Mouse (Mus musculus) spleen, adult 12 weeks (tissue): Measurements from ENCODE around the gene Scgb1a1.
"Not testable (repeated sequence)": the region's sequence is repeated elsewhere in the genome, so short reads cannot be mapped to it uniquely, and the experiment has no call there.

Source experiments
- DNase-seq: peaks from one replicate; pipeline ENCODE4 v3.0.0; 2022; ENCODE audit warnings: low spot score

Scgb1a1 gene

DNA sequence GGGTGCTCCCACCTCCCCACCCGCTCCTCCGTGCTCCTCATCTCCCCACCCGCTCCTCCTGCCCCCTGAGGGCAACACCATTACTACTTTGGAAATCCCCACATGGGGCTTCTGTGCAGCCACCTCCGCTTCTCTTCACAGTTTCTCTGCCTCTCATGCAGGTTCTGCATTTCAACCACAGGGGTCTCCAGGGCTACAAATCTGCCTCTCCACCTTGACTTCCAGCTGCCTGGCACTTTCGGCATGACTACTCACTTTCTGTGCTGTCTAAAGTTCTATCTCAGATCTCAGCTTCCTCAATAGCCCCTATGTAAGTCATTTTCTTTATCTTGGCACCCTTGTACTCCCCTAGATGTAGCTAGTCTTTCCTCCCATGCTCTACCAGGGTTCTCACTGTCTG, 20.5 kb downstream of the Scgb1a1 start:
- no peak for DNase-seq

DNA sequence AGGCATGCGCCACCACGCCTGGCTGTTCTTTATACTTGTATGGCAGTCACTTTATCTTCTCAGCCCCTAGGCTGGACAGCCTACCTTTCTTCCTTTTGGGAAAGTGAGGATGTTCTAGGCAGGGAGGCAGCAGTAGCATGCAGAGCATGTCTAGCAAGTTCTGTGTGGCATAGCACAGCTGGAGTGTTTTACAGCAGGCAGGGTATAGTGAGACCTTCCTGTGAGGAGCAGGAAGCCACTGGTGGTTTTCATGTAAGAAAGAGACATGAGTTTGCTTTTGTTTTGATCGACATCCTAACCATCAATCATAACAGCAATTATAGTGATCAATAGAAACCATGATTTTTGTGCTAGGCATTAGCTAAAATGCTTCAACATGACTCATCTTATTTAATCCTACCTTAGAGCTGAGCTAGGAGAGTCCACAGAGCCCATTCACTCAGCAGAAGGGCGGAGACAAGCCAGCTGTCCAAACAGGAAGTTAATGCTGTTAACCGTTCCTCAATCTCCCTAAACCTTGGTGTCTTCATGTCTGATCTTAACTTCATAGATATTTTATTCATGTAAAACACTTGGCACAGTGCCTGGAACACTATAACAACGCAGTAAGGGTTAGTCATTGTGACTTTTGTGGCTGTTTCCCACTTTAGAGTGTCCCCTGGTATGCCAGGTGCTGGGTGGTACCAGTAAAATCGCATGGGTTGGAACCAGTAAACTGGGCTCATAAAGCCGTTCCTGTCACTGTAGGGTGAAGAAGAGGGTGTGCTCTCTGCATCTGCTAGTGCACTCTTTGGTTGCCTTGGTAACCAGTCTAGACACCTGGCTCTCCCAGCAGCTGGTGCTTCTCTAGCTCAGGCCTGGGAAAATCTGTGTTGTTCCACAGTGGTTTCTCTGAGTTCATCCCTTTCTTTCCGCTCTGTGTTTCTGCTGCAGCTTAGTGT, 21.9 kb downstream of the Scgb1a1 start:
- DNase-seq = no peak

DNA sequence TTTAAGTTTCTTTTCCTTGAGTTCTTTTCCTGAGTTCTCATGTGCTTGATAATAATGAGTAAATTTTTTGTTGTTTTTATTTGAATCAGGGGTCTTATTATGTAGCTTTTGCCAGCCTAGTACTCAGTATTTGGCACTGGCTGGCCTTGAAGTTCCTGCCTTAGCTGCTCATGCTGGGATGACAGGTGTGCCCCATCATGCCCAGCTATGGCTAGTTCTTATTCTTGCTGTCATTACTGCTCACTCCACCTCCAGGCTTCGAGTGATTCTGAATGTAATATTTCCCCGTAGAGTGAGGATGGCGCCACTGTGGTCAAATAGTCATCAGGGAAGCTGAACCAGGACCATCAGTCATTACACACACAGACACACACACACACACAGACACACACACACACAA, 23.9 kb downstream of the Scgb1a1 start:
- no peak for DNase-seq

DNA sequence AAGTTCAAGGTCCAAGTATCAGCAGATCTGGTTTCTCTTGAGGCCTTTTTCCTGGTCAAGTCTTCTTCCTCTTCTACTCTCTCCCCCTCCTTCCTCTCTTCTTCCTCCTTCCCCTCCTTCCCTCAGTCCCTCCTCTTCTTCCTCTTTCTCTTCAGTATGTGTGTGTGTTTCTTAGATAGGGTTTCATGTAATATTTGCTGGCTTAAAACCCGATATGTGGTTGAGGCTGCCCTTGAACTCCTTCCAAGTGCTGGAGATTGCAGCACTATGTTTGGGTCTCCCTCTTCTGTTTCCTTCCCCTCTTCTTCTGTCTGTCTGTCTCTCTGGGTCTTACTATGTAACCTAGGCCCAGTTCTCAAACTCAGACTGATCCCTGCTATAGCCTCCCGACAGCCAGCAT, 24.9 kb downstream of the Scgb1a1 start:
- DNase-seq = no peak

DNA sequence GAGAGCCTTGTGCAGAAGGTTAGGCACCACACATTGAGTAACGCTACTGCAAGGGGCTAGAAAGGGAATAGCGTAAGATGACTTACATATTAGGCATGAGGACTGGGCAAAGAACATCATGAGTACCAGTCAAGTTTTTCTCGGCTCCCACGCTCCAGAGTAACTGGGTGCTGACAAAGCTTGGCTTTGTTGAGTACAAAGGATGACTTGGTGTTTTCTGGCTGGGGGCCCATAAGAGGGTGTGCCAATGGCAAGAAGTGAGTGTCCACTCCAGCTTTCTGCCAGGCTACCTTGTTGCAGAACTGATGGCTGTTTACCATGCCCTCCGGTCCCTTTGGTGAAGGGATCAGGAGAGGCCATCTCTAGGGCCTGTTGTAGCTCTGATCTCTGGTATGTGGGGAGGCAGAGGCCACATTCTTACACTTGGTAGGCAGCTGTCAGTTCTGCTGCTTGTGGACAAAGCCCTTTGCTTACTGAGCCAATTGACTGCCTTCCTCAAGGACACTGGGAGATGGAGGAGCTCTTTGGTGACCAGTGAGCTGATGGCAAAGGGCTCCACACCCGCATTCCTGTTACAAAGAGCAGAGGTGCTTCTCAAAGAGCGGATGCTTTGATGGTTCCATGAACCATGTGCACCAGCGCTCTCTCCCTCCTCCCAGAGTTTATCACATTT, 26.4 kb downstream of the Scgb1a1 start:
- DNase-seq = no peak

DNA sequence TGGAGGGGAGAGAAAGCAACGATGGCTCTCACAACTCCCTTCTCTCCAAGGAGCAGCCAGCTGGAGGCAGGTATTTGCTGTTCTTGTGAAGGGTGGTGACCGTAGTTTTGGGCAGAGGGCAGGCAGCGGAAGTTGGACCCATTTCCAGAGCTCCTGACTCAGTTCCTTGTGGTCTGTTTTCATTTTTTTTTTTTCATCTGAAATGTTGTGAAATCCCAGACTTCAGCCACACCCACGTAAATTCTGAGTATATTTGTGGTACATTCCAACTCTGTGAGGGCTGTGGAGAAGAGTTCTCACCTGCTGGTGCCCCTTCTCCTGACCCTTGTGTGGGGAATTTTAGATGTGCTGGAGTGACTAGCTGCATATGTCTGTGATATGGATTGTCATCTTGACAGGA, 27.7 kb downstream of the Scgb1a1 start:
- DNase-seq = no peak

DNA sequence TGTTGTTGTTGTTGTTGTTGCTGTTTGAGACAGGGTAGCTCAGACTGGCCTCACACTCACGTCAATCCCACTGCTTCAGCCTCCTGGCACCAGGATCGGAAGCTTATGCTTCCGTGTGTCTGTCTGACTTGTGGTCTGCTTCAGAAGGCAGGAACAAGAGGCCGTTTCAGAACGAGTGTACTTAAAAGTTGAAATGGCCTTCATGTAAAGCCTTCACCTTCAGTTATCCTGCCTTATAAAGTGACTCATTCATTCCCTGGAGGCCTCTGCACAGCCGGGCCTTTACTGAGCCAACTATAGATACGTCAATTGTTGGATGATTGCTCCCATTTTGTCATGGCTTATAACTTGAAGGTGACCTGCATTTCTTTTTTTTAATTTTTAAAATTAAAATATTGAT, 28.4 kb downstream of the Scgb1a1 start:
- no peak for DNase-seq

DNA sequence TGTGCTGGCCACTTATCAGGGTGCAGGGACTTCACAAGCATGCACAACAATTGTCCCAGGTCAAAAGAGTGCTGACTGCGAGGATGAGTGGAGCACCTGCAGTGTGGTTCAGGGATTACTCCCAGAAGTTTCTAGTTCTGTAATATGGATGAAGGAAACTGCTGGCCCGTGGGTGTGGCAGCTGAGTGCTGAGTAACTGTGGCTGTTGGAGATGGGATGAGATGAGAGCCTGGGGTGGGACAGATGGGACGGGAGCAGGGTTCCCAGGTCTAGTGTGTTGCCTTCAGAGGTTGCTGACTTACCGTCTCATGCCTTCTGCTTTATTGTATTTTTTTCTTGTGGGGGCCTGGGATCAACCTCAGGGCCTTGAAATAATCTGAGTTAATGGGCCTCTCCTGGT, 28.8 kb downstream of the Scgb1a1 start:
- no peak for DNase-seq

DNA sequence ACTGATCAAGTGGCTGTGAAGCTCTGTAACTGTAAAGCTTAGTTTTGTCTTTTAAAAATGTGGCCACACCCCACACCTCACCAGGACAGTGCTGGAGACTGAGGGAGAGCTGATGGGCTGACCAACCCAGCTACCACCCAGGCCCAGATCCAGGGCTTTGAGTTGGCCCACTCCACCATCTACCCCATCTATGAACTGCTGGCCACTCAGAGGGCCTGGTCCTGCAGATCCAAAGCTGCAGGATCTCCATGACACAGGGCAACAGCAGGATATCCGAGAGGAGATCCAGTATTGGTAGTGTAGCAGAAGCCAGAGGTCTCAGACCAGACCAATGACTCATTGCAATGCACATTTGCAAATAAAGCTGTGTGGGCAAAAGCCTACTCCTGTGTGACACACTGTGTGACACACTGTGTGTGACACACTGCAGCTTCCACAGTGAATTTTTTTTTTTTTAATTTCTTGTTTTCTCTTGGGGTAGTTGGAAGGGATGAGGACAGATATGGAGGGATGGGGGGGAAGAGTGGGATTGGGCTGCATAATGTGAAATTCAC, 29.4 kb downstream of the Scgb1a1 start:
- no peak for DNase-seq

DNA sequence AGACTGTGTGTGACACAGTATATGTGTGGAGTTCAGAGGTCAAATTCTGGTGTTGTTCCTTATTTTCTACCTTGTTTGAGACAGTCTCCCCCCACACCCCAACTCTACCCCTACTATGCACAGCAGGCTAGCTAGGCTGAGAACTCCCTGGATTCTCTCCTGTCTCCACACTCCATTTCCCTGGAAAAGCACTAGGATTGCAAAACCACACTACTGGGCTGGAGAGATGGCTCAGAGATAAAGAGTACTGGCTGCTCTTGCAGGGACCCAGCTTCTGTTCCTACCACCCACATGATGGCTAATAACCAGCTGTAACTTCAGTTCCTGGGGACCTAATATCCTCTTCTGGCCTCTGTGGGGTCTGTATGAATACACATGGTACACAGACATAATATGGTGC, 30.1 kb downstream of the Scgb1a1 start:
- DNase-seq = no peak

DNA sequence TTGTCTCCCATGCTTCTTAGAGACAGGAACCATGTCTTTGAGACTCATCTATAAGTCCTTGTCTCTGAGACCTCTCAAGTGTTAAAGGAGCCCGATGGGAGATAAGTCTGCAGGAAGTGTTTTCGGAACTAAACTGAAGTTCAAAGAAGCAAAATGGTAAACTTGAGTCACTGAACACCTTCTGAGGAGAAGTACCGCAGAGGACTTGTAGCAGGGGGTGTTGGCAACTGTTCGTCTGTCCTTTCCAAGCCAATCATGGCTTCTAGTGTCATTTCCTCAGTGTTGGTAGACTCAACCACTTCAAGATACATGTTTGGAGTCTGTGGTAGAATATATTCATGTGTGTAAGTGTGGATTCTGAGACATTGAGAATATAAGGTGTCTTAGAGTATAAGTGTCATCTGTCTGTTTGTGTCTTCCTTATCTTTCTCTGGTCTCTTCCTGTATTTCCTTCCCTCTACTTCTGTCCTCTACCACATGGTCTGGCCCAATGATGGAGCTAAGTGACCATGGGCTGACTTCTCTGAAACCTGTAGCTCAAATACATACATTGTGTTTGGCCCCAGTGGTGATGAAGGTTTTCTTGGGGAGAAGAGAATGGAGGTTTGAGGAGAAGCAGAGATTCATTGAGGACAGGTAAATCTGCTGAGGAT, 31.9 kb downstream of the Scgb1a1 start:
- DNase-seq = no peak

DNA sequence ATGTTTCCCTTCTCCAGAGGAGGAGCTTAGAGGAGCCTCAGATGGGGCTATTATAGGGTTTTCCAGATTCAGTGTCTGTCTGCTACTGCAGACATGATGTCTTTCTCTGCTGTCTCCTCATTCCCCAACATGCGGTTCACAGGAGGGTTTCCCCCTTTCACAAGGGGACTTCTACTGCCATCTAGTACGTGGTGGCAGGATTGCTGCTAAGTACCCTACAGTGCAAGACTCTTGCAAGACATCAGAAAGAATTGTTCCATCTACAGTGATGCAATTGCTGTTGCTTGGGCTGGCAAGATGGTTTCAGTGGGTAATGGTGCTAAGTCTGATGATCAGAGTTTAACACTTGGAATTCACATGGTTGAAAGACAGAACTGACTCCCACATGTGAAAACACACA, 32.6 kb downstream of the Scgb1a1 start:
- no peak for DNase-seq

DNA sequence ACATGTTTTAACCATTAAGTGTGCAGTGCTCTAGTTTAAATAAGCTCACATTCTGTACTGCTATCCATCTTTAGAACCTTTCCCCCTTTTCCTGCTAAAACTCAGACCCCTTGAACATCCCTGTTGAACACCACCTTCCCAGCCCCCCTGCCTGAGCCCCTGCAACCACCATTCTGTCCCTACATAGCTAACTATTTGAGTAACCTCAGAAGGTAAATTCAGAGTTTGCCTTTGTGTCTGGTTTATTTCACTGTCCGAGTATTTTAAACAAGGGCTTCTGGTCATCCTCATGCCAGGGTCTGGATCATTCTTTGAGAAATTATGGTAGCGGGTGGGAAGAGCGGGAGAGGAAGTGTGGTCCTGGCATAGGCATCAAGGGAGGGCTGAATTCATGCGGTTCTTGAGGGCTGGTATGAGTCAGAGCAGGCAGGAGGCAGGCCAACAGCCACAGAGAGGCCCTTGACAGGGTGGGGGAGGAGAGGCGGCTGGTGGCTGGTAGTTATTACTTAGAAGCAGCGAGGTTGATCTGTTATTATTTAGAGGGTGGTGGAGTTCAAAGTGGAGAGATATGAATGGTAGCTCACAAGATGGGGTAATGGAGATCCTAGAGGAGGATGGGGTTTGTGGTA, 34.8 kb downstream of the Scgb1a1 start:
- DNase-seq = no peak

DNA sequence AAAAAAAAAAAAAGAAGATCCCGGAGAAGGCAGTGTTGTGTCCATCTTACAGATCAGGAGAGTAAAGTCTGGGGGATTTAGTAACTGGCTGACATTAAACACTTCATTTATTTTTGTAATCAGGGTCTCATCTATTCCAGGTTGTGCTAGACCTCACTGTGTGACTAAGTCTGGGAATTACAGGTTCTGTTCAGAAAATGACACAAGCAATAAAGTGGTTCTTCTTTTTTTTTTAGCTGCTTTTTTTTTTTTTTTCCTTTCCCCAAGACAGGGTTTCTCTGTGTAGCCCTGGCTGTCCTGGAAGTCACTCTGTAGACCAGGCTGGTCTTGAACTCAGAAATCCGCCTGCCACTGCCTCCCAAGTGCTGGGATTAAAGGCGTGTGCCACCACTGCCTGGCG, 35.8 kb downstream of the Scgb1a1 start:
- not testable (repeated sequence) for DNase-seq

DNA sequence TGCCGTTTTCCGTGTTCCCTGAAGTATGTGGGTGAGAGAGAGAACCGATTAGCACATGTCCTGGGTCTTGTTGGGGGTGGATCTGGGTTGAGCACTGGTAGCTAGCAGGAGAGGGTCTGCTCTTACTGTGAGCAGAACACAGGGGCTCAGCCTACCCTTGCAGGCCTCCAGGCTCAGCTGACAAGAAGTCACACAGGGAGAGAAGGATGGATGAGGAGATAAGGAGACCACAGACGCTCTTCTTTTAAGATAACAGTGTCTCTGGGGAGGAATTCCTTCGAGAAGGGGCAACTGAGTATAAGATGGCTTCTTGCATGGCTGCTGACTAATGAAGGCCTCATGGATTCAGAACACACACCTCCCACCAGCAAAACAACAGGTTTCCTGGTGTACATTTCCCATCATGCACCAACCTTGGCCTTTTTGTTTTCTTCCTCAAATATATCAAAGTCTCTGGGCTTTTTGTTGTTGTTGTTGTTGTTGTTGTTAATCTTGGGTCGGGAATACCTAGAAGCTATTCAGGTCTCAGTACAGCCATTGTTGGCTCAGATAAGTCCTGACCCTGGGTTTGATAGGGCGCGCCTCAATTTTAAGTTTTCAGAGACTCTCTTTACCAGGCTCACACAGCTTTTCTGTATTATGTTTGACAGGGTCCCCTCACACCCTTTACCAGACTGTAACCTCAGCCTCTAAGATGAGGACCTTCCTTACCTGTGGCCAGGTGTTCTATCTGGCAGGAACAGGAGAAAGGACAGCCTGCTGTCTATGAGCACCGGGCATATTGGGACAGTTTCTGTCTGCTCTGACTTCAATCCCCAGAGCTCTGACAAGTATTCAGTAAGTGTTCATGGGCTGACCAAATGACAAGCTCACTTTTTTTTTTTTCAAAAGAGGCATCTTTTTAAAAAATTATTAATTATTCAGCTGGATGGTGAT, 37.2 kb downstream of the Scgb1a1 start:
- DNase-seq = no peak

DNA sequence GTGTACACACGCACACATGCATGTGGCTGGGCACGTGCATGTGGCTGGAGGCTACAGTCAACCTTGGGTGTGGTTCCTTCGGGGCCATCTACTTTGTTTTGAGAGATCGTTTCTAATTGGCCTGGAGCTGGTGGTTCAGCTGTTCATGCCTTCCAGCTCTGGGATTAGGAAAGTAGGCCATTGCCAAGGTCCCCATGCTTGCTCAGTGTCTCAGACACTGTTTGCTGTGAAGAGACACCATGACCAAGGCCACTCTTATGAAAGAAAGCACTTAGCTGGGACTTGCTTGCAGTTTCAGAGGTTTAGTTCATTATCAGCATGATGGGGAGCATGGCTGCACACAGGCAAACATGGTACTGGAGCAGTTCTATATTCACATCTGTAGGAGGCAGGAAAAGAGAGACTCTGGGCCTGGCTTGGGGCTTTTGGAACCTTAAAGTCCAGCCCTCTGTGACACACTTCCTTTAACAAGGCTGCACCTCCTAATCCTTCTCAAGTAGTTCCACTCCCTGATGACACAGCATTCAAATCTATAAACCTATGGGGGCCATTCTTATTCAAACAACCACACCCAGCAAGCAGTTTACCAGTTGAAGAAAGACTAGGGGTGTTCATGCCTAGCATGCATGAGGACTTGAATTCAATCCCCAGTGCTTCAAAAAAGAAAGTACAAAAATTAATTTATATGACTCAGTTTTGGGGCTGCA, 38.6 kb downstream of the Scgb1a1 start:
- DNase-seq = no peak

DNA sequence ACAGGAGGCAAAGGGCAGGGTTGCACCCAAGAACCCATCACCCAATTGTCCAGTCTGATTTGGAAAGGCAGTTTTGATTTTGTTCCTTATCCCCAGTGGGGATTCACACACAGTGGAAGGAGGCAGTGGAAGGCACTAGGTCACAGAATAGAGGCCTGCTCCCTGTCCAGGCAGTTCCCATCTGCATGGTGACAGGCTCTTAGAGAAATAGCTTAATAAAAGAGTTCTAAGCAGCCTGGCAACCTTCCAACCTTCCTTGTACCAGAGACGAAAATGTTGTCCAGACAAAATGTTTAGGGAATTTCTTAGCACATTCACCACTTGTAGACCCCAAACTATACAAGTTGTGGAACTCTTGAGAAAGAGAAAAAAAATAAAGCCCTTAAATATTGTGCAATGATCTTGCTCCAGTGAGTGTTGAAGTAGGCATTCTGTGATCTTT, 39.8 kb downstream of the Scgb1a1 start:
- DNase-seq = no peak

DNA sequence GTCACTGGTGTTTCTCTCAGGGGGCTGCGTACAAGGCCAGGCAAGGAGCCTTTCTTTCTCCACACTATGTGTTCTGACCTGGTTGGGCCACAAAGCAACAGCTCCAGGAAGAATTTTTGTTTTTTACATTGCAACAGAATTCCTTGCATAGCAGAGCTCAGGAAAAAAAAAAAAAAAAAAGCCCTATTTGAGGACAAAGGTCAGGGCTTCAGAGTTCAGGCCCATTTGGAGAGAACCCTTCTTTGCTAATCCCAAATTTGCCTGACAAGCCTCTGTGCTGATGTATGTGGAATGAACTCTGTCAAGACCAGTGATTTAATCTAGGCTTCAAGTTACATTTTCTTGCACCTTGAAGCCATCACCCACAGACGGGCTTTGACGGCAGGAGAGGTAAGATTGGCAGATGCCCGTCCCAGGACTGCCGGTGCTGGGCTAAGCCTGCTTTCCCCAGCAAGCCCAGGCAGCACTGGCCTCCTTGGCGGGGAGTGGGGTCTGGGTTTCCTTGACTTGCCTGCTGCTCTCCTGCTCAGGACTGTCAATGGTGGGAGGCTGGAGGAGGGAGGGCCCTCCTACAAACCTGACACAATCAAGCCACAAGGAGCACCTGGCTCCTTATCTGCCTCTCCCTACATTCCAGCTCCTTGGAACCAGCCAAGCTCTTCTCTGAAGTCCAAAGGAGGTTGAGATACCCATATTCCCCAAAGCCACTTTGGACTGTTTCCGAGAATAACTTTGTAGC, 40.4 kb downstream of the Scgb1a1 start:
- DNase-seq = no peak

DNA sequence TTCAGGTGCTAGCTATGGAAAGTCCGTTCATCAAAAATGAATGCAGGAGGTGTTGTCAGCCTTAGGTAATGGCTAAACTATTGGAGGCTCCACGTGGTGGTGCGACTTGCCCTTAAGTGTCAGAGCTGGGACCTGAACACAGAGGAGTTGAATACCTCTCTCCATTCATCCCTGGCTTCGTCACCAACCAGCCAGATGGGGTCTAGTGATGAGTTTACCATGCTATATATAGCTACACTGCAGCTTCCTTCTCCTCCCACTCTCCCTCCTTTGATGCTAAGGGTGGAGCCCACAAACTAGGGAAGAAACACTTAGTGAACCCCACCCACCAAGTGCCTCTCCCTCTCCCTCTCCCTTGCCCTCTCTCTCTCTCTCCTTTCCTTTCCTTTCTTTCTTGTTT, 43.5 kb downstream of the Scgb1a1 start:
- DNase-seq = no peak

DNA sequence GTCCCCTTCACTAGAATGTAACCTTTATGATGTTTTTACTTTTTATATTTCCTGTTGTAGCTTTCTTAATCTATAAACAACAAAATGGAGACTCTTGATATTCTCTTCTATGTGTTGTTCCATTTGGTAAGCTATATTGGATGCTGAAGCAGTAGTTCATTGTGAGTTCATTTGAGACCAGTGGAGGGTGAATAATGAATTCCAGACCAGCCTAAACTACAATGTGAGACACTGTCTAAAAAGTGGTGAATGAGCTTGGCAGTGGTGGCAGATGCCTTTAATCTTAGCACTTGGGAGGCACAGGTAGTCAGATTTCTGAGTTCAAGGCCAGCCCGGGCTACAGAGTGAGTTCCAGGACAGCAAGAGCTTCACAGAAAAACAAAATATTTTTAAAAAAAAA, 44.6 kb downstream of the Scgb1a1 start:
- no peak for DNase-seq
